Mouse (Mus musculus): ENCODE measurements around the gene Phip.

Phip gene

DNA sequence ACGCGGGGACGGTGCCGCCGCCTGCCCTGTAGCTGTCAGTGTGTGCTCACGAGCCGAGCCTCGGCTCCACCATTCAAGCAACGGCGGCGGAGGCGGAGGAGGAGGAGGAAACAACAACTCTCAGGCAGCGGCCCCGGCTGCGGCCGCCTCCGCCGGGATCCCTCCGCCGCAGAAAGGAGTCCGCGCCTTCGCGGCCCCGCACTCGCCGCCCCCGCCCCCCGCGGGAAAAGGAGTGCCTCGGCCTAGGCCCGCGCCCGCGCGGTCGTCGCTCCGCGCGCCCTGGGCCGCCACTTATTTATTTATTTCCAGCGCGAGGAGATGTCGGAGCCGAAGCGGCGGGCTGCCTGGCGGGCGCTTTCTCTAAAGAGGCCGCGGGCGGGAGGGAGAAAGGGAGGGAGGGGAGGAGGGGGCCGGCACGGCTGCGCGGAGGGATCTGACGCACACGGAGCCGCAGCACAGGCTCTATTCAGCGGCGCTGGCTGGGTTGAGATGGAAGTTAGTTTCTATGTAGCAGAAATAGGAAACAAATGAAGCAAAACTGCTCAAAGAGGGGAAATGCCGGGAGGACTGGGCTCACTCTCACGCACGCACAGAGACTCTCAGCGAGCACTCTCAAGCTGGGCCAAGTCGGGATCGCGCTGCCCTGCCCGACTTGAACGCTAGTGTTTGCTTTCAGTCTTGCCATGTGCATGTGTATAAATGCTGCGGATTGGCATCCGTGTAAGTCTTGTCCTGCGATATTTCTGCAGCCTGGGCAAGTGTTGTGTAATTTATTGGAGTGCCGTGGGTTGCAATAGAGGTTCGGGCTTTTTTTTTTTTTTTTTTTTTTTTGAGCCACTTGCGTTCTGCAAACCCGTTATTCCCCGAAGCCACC is at the start of gene Phip:
Phip (minus strand) TSS at position 175 of the 874 bp plus-strand sequence.
- peak; percentile 87 for DNase-seq (ENCODE audit: low read depth, low spot score)

DNA sequence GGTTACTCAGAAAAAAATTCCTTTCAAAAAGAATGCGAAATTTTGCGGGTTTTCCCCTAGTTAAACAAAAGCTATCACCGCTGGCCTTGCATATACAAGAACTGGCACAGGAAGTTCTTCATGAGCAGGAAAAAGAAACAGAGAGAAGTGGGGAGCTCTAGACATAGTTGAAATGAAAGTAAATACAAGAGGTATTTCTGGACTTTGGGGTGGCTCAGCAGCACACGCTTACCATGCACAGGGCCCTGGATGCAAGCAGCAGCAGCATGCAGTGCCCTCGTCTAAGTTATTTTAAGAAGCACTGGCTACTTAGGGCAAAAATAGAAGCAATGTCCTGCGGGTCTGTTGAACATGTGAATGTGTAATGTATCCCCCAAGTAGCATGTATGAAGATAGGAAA is 48.4 kb upstream of the Phip start:
- no peak for DNase-seq (ENCODE audit: low read depth, low spot score)

DNA sequence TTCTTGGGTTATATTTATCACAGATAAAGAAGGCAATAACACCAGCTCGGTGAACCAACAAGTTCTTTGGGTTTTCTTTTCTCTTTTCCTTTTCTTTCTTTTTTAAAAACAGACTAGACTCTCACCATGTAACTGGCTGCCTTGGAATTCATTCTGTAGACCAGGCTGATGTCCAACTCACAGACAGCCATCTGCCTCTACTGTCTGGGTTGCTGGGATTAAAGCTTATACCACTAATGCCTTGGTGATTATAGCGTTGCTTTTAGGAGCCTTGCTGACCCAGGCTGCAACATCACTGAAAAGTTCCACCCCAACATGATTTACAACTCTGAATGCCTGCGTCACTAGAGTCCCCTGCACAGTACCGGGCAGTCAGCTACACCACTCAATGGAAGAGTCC is 39.2 kb upstream of the Phip start:
- DNase-seq (ENCODE audit: low read depth, low spot score) = no peak

DNA sequence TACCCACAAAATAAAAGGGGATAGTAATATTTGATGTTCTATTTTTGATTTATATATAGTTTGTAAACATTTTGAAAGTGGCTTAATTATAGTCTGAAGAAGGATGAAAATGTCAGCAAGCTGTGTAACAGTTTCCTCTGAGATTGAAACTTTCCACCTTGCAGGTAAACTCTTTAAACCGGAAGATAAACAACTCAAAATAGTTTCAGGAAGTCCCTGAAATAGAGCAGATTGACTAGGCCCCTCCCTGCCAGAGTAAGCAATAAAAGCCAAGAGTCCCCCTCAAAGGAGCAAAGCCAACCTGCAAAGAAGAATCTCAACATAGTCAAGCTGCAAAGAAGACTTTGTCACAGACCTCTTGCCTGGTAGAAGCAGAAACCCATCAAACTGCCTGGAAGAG is 33.0 kb upstream of the Phip start:
- no peak for DNase-seq (ENCODE audit: low read depth, low spot score)

DNA sequence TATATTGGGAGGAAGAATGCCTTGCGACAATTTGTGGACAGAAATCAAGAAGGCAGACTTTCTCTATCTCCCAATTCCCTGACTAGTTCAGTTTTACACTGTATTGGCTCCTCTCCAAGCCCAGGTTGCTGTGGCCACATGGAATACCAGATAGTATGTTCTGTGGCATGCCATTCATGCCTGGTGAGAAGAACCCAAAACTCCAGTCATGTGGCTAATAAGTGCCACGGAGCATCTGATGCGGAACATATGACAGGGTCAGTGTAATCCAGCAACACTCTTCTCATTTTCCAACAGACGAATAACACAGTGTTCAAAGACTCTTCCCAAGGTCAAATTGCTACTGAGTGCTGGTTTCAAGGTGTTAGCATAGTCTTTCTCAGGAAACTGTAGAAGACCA is 26.0 kb upstream of the Phip start:
- no peak for DNase-seq (ENCODE audit: low read depth, low spot score)

DNA sequence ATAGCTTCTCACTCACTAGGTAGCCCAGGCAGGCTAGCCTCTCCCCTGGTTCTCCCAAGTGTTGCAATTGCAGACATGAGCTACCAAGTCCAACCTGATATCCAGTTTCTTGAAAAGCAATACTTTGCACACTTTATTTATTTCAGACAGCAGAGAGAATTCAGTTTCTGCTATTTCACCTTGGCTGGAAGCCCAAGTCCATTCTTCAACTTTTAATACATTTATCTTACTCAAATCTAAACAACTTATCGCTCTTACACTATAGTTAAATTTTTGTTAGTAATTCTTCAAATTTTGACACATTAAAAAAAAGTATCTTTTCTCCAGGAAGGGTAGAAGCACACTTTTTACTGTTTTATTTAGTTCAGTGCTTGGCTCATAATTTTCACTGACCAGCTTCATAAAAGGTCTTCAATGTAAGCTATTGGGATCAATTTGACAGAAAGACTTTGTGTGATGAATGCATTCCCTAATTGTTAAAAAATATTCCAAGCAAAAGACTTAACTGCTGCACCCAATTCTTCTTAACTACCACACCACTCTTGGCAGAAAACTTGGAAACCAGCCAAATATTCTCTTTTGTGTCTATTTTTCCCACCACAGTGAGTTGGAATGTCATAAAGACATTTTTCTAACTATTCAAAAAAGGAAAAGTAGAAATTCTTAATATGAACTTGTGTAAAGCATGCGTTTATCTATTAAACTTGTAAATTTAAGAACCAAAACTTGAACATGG is 22.6 kb upstream of the Phip start:
- DNase-seq (ENCODE audit: low read depth, low spot score) = peak; percentile 58

DNA sequence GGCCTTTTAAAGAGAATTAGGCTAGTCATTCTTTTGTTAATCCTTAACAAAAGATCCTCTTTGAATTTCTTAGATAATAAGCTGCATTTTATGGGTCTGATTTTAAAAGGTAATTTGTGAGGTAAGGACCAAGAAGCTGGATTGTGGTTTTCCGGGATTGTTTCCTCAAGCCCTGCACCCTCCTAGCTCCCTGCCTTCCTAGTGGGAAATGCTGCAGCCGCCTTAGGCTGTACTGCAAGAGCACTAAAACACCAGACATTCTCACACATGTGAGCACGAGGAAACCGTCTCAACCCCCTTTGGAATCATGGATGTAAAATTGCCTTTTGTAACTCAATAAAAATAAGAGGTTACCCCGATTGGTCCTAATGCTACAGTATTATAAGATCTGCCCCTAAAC is 1.6 kb upstream of the Phip start:
- DNase-seq (ENCODE audit: low read depth, low spot score) = peak; percentile 52

DNA sequence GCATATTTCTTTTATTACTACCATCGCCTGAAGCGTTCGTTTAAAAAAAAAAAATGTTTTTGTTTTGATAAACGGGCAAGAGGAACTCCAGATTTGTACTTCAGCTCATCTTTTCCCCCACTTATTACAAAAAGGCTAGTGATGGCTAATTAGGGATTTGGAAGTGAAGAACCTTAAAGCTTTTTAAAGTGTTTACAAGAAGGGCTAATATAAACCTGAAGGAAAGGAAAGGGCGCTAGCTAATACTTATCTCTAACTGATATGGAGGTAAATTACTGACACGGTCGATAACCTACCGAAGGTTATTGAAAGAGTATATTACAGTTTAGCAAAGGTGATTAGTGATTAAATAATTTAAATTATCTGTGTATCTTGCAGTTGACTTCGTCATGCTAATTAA is 903 bp upstream of the Phip start:
- DNase-seq (ENCODE audit: low read depth, low spot score) = no peak

DNA sequence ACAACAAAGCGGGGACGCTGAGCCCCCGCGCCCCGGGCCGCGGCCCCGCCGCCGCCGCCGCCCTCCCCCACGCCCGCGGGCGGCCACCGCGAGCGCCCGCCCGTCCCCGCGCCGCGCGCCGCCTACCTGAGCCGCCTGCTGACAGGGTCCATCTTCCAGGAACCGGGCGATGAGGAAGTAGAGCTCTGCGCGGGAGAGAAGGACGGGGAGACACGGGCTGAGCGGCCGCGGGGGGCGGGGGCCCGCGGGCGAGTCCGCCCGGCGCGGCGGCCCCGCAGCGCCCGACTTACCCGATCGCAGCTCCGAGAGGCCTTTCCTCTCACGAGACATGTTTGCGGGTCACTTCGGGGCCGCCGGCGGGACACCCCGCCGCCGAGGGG is 364 bp downstream of the Phip start:
- DNase-seq (ENCODE audit: low read depth, low spot score) = no peak

DNA sequence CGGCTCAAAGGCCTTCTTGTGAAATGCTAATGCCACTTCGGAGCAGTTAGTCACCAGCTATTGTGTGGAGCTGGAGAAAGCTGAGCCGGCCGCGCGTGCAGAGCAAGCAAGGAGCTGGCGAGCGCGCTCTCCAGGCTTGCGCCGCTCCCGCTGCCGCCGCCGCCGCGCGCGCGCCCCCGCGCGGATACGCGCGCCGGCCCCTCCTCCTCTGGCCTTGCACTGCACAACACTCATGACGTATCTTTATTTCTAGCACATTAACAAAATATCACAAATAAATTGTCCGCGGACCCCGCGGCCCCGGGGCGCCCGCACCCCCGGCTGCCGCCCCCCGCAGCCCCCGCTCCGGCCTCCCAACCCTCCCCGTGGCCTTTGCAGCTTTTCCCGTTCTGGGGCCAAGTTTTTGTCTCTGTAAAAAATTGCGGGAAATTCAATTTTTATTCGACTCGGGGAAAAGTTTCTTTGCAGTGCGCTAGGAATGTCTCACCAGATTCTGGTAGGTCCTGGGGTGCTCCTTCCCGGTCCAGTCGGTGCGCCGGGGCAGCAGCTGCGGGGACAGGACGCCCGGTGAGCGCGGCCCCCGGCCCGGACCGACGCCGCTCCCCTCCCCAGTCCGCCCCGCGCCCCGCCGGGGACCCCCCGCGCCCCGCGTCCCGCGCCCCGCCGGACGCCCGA is 992 bp downstream of the Phip start:
- peak; percentile 87 for DNase-seq (ENCODE audit: low read depth, low spot score)

DNA sequence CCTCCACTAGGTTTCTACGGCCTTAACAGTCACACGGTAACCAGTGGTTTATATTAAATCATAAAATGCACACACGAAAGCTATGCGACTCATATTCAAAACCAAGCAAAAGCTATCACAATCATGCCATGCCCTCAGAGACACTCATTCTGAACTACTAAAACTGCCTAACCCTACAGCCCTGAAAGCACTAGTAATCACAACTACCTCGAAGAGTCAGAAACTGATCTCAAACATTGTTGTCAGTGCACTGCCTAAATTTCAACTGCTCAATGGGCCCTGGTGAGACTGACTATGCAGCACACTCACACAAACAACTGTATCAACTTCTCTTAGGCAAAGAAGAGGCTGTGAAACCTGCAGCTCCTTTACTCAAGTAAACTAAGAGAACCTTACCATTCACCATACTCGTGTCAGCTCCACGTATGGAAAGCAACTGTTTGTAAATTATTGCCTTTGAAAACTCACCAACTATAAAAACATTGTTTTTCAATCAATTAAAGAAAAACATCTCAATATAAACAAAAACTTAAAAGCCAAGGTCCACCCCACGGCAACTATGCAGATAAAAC is 1.9 kb downstream of the Phip start:
- peak; percentile 49 for DNase-seq (ENCODE audit: low read depth, low spot score)

DNA sequence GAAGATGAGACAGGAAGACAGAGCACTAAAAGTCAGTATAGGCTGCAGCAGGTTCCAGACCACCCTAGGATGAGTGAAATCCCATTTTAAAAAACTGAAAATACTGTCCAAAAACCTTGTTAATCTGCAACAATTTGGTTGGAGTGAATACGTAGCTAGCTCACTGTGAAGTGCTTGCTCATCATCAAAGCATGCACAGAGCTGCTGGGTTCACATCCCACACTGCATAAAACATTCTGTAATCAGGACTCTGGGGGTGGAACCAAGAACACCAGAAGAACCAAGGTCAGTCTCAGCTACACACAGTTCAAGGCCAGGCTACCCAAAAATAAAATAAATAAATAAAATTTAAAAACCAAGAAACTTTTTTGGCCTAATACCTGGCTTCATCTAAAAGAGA is 3.9 kb downstream of the Phip start:
- DNase-seq (ENCODE audit: low read depth, low spot score) = peak; percentile 78

DNA sequence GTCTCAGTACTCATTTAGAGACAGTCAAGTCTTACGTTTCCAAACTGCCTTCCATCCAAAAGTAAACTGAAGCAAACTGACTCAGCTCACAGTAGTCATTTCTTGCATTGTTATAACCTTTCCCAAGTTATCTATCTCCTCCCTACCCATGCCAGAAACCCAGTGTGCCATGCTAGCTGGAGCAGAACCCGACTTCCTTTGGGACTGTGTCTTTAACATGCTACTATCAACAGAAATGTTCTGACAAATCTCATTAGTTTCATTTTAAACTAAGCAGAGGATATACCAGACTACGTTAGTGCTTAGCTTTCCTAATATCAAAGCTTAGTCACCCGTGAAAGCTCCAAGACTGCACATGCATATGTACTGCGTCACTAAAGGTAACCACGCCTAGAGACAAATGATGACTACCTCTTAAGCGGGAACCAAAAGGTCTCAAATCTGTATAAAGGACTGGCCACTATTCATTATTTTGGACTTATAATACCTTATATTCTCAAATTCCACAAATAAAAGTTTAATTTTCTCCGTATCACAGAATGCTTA is 8.2 kb downstream of the Phip start:
- peak; percentile 34 for DNase-seq (ENCODE audit: low read depth, low spot score)

DNA sequence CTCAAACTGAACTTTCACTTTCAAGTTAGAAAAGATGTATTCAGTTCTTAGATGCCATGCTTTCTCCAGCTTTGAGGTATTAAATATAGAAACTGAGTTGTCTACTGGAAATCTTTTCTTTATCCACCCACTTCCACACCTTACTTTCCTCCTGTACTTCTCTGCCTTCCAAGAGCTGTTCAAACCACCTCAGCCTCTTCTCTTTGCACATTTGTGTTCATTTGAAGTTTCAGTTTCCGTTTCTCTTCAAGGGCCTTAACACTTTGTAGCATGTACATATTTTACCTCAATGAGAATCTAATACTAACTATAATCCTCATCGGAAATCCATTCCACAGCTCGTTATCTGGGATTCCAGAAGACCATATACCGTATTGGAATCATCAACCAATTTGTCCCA is 11.3 kb downstream of the Phip start:
- no peak for DNase-seq (ENCODE audit: low read depth, low spot score)

DNA sequence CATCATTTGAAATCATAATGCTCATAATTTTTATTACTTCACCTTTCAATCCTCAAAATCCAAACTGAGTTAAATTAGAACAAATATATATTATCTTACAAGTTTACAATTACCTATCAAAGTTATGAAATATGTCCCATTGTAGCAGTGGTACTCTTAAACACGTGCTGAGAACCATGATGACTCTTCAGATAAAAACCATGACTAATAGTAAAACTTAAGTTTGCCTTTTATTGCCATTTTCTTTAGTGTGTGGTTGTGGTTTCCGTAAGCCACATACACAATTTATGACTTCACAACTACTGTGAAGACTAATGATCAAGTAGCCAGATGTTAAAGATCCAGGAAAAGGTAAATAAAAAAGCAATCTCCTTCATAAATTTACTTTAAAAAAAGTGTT is 14.0 kb downstream of the Phip start:
- no peak for DNase-seq (ENCODE audit: low read depth, low spot score)

DNA sequence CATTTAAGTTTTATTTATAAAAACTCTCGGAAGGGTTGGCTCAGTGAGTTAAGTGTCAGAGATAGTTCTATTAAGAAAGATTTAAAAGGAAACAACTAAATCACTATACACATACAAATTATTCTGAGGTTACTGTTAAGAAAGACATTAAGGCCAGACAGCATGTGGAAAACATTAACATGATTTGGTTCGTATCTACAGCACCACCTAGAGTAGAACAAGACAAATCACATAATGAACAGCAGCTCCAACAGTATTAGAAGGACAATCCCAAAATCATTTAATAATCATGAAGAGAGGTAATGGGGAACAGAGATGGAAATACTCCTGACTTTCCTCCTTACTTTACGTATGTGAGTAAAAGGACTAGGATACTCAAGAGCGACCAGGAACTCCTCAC is 20.0 kb downstream of the Phip start:
- peak; percentile 42 for DNase-seq (ENCODE audit: low read depth, low spot score)

DNA sequence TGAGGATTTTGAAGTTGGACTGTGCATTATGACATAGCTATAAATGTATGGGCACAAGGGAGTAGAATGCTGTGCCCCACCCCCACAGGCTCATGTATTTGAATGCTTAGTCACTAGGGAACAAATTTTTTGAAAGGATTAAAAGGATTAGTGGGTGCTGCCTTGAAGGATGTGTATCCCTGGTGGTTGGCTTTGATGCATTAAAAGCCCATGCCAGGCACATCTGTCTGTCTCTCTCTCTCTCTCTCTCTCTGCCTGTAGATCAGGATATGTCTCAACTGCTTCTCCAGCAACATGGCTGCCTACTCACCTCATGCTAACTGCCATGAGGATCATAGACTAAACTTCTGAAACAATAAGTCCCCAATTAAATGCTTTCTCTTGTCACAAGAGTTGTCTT is 23.0 kb downstream of the Phip start:
- no peak for DNase-seq (ENCODE audit: low read depth, low spot score)

DNA sequence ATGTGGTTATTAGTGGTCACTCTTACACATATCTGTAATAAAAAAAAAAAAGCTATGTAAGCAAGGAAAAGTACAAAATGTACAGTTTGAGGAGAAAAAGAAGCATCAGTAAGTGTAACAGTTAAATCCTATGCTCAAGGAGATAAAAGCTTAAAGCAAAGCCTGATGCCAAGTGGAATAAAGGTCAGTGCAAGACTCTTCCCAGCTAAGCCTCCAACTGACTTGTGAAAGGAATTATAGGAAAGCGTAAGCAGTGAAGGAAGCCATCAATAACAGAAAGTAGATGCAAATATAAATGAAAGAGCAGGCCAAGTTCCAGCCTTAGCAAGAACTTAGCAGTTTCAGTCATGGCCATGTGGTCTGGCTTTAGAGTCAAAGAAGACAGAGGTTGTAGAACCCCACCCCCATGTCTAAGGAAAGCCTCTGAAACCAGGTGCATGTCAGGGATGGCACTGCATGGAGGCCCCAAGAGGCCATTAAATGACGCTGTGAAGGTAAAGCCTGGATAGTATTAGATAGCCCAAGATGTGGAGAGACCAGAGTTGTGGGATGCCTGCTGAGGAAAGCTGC is 23.8 kb downstream of the Phip start:
- no peak for DNase-seq (ENCODE audit: low read depth, low spot score)

DNA sequence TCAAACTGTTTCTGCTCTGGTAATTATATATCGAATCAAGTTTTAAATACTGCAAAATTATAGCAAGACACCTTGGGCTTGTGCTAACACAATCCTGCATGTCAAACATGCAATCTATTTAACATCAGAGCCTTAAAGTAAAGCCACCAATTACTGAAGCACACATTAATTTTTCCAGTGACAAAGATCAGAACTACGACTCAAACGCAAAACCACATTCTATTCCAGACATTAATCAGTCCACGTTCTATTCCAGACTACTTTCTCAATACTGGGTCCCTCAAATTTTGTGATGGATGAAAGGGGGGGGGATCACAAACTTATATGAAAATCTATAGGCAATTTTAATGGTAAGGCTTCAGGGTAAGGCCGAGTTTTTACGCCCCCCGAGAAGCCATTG is 68.1 kb downstream of the Phip start:
- no peak for DNase-seq (ENCODE audit: low read depth, low spot score)

DNA sequence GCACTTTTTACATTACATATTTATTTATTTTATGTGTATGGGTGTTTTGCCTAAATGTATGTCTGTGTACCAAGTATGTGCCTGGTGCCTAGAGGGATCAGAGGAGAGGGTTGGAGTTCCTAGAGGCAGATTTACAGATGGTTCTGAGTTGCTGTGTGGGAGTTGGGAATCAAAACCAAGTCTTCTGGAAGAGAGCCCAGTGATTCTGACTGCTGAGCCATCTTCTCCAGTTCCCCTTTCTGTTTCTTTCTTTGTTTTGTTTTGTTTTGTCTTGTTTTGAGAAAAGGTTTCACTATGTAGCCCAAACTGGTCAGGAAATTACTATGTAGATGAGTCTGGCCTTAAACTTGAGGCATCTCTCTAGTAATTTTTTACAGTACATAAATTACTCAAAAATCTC is 86.7 kb downstream of the Phip start:
- peak; percentile 20 for DNase-seq (ENCODE audit: low read depth, low spot score)

DNA sequence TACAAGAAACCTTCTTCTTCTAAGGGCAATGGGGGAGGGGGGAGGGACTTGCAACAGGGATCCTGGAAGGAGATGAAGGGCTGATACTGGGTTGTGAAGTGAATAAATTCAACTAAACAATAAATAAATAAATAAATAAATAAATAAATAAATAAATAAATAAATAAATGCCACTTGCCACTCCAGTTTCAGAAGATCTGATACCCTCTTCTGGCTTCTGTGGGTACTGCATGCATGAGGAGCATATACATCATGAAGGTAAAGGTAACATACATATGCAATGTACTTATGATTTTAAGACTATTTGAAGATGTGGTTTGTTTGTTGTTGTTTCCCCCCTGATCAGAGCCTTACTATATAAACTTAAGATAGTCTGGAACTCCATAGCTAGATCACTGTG is 91.1 kb downstream of the Phip start:
- peak; percentile 27 for DNase-seq (ENCODE audit: low read depth, low spot score)

DNA sequence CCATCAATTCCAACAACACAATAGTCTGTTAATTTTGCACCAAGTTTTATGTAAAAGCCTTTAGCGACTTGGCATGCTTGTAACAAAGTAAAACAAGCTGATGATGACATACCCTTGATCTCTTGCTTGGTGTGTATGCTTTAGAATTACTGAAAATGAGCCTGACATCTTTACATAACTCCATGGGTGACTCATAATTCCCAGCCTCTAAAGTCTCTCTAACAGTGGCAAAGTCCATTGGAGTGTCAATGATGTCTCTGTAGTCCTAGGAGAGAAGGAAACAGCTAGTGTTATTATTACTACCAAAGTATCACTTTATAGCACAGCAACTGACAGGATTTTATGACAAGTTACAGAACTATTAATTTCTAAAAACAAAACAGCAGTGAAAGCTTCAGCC is 98.2 kb downstream of the Phip start:
- DNase-seq (ENCODE audit: low read depth, low spot score) = peak; percentile 15
